Mouse (Mus musculus) limb, embryonic 13.5 days (tissue): Measurements from ENCODE around the gene Hmgb1. TPM values are rescaled to one million over a fixed set of nuclear protein-coding genes. Genes with fewer than 3 reads are reported as not detected.
A peak's percentile ranks its signal among the peaks of the same experiment; 100 is the strongest.

ENCODE experiments used
- ATAC-seq: fragments of 200-750 bp; cut with Nextera tagmentation; 2 replicates; pipeline ENCODE4 v1.8.0; 2017; ENCODE audit warnings: low read depth, moderate number of reproducible peaks, moderate TSS enrichment; ENCODE audit not compliant: low FRiP score
- H3K27ac ChIP-seq: fragments of 300-500 bp; sonication (generic); 2 replicates; pipeline ENCODE4 v1.5.1; 2015; ENCODE audit warnings: inconsistent platforms, mild to moderate bottlenecking, moderate library complexity
- H3K27me3 ChIP-seq: fragments of 300-500 bp; sonication (generic); 2 replicates; pipeline ENCODE4 v1.6.1; 2015; ENCODE audit warnings: mild to moderate bottlenecking, inconsistent platforms
- H3K36me3 ChIP-seq: fragments of 300-500 bp; sonication (generic); 2 replicates; pipeline ENCODE4 v1.6.1; 2015; ENCODE audit warnings: inconsistent platforms, mild to moderate bottlenecking, moderate library complexity
- H3K4me1 ChIP-seq: fragments of 300-500 bp; sonication (generic); 2 replicates; pipeline ENCODE4 v1.6.1; 2015; ENCODE audit warnings: inconsistent platforms
- H3K4me2 ChIP-seq: fragments of 300-500 bp; sonication (generic); replicated peaks from 2 replicates; pipeline ENCODE4 v1.6.1; 2015; ENCODE audit warnings: inconsistent platforms, mild to moderate bottlenecking, moderate library complexity
- H3K4me3 ChIP-seq: fragments of 300-500 bp; sonication (generic); 2 replicates; pipeline ENCODE4 v1.5.1; 2015; ENCODE audit warnings: moderate library complexity, mild to moderate bottlenecking, inconsistent platforms
- H3K9ac ChIP-seq: fragments of 300-500 bp; sonication (generic); 2 replicates; pipeline ENCODE4 v1.6.1; 2015; ENCODE audit warnings: mild to moderate bottlenecking, inconsistent platforms
- H3K9me3 ChIP-seq: fragments of 300-500 bp; sonication (generic); 2 replicates; pipeline ENCODE4 v1.6.1; 2016; ENCODE audit warnings: inconsistent platforms
- WGBS: fragments of 180-500 bp; shearing (Covaris S2); methylation state at CpG from one replicate; pipeline ENCODE4 v1.1.7; 2015; 5-methylcytosine and 5-hydroxymethylcytosine counted together
- polyA plus RNA-seq: library from polyadenylated mRNA; unstranded; fragments of >200 nt; fragmentation: Nextera tagmentation; extraction: Ambion mirVana; gene quantifications from 2 replicates; pipeline ENCODE4 v1.2.1, GENCODE M21; 2015

The Hmgb1 gene
- polyA plus RNA-seq, 1 experiment from 2014 or later = 1,754 TPM

- peak; percentile 75 for ATAC-seq
- H3K9ac ChIP-seq = peak overlapping the region; percentile 46
- WGBS = 6% methylated on average over 26 of the region's 26 CpGs
Observed at GRCm38 (mm10) chr5:149006362-149007294, 177.7 kb downstream of the Hmgb1 start.

GRCm38 (mm10) chr5:149005701-149006361 is 178.5 kb downstream of the Hmgb1 start:
- peaks cover 42% of the 10 kb centered on the region for H3K4me1 ChIP-seq
- H3K4me3 ChIP-seq = peak overlapping the region; percentile 38
- WGBS = 51% methylated on average over 9 of the region's 9 CpGs
- H3K36me3 ChIP-seq = no peaks in the 10 kb centered on the region
- ATAC-seq = no peak
- H3K9ac ChIP-seq = peak overlapping the region; percentile 35; the same call in 1 of the 2 replicates
- no peaks in the 10 kb centered on the region for H3K27me3 ChIP-seq
- no peaks in the 10 kb centered on the region for H3K9me3 ChIP-seq
- H3K4me2 ChIP-seq = peak overlapping the region; percentile 64
- peak overlapping the region; percentile 74; the same call in 1 of the 2 replicates for H3K27ac ChIP-seq

More at GRCm38 (mm10) chr5:149006362-149007294, 177.7 kb downstream of the Hmgb1 start:
- Histone ChIP-seq H3K9me3 (no peaks in the 10 kb centered on the region), H3K4me1 (peaks cover 42% of the 10 kb centered on the region), H3K27me3 (no peaks in the 10 kb centered on the region), H3K4me3 (peak overlapping the region; percentile 38), H3K4me2 (peak overlapping the region; percentile 64), H3K36me3 (no peaks in the 10 kb centered on the region), H3K27ac (peak overlapping the region; percentile 81)

- no peaks in the 10 kb centered on the region for H3K27me3 ChIP-seq
- no peak overlapping the region for H3K4me2 ChIP-seq
- no peak overlapping the region for H3K27ac ChIP-seq
- no peak for ATAC-seq
- no peaks in the 10 kb centered on the region for H3K36me3 ChIP-seq
- peaks cover 42% of the 10 kb centered on the region for H3K4me1 ChIP-seq
- H3K4me3 ChIP-seq = no peak overlapping the region
- WGBS = 29% methylated on average over 8 of the region's 9 CpGs
- H3K9ac ChIP-seq = no peak overlapping the region
- no peaks in the 10 kb centered on the region for H3K9me3 ChIP-seq
Observed at GRCm38 (mm10) chr5:149005083-149005482, 179.2 kb downstream of the Hmgb1 start.

- Histone ChIP-seq H3K36me3 (no peaks in the 10 kb centered on the region), H3K4me1 (peaks cover 46% of the 10 kb centered on the region), H3K4me3 (no peak overlapping the region), H3K4me2 (peak overlapping the region; percentile 44; the same call in 1 of the 2 replicates), H3K9me3 (no peaks in the 10 kb centered on the region), H3K9ac (no peak overlapping the region), H3K27me3 (no peaks in the 10 kb centered on the region), H3K27ac (peak overlapping the region; percentile 69; the same call in 1 of the 2 replicates)
- whole genome bisulfite sequencing = 24% methylated on average over 2 of the region's 2 CpGs
- no peak for ATAC-seq
Observed at GRCm38 (mm10) chr5:149003137-149003536, 181.2 kb downstream of the Hmgb1 start.

GRCm38 (mm10) chr5:149002803-149003115 is 181.5 kb downstream of the Hmgb1 start:
- Histone ChIP-seq H3K9ac (no peak overlapping the region), H3K9me3 (no peaks in the 10 kb centered on the region), H3K4me1 (peaks cover 46% of the 10 kb centered on the region), H3K27ac (peak overlapping the region; percentile 69; the same call in 1 of the 2 replicates), H3K27me3 (no peaks in the 10 kb centered on the region), H3K4me3 (no peak overlapping the region), H3K36me3 (no peaks in the 10 kb centered on the region), H3K4me2 (peak overlapping the region; percentile 44)
- 35% methylated on average over 6 of the region's 6 CpGs for WGBS
- ATAC-seq = no peak

- Histone ChIP-seq H3K36me3 (no peaks in the 10 kb centered on the region), H3K9ac (no peak overlapping the region), H3K4me3 (no peak overlapping the region), H3K9me3 (no peaks in the 10 kb centered on the region), H3K27me3 (no peaks in the 10 kb centered on the region), H3K4me2 (peak overlapping the region; percentile 44), H3K27ac (peak overlapping the region; percentile 69), H3K4me1 (peaks cover 43% of the 10 kb centered on the region)
- WGBS = 18% methylated on average over 20 of the region's 20 CpGs
- ATAC-seq = no peak
Observed at GRCm38 (mm10) chr5:149002034-149002802, 182.1 kb downstream of the Hmgb1 start.

GRCm38 (mm10) chr5:148999802-149000201 is 184.5 kb downstream of the Hmgb1 start:
- Histone ChIP-seq H3K27me3 (no peaks in the 10 kb centered on the region), H3K36me3 (no peaks in the 10 kb centered on the region), H3K4me1 (peaks cover 42% of the 10 kb centered on the region), H3K4me2 (no peak overlapping the region), H3K4me3 (no peak overlapping the region), H3K9me3 (no peaks in the 10 kb centered on the region), H3K9ac (no peak overlapping the region), H3K27ac (no peak overlapping the region)
- 82% methylated on average over 7 of the region's 7 CpGs for WGBS
- ATAC-seq = no peak

- WGBS = 82% methylated on average over 14 of the region's 14 CpGs
- Histone ChIP-seq H3K4me1 (peaks cover 50% of the 10 kb centered on the region), H3K36me3 (no peaks in the 10 kb centered on the region), H3K4me3 (no peak overlapping the region), H3K9me3 (no peaks in the 10 kb centered on the region), H3K9ac (no peak overlapping the region), H3K27ac (no peak overlapping the region), H3K4me2 (no peak overlapping the region), H3K27me3 (no peaks in the 10 kb centered on the region)
- no peak for ATAC-seq
Observed at GRCm38 (mm10) chr5:148998512-148998911, 185.8 kb downstream of the Hmgb1 start.

- ATAC-seq = no peak
- peaks cover 32% of the 10 kb centered on the region for H3K4me1 ChIP-seq
- no peak overlapping the region for H3K4me3 ChIP-seq
- H3K9ac ChIP-seq = no peak overlapping the region
- H3K4me2 ChIP-seq = no peak overlapping the region
- no peak overlapping the region for H3K27ac ChIP-seq
- H3K27me3 ChIP-seq = no peaks in the 10 kb centered on the region
- 45% methylated on average over 4 of the region's 4 CpGs for WGBS
- H3K9me3 ChIP-seq = peaks cover 8% of the 10 kb centered on the region; the same call in 1 of the 2 replicates
- H3K36me3 ChIP-seq = peaks cover 10% of the 10 kb centered on the region
Observed at GRCm38 (mm10) chr5:148996709-148997037, 187.6 kb downstream of the Hmgb1 start.
